Mouse (Mus musculus): ENCODE data around the gene A530084C06Rik. TPM values are rescaled to one million over a fixed set of nuclear protein-coding genes. Genes with fewer than 3 reads are reported as not detected.

The A530084C06Rik gene
- total and polyA plus RNA-seq, 2 experiments from 2014 or later, result not detected

- ATAC-seq (ENCODE audit: insufficient read depth, low read depth), result no peak
- H3K9me3 ChIP-seq (replicated peaks; ENCODE audit: control insufficient read depth, low read length), result no peaks in the 10 kb centered on the region
- no peak for TF ChIP-seq EP300 (IDR thresholded peaks at IDR 0.05; ENCODE audit: low read depth)
- TF ChIP-seq CTCF (IDR thresholded peaks at IDR 0.05; ENCODE audit: low read depth), result no peak
These were observed 19.3 kb upstream of the A530084C06Rik start for GRCm38 (mm10) chr13:31578389-31578788.

GRCm38 (mm10) chr13:31577576-31577975 lies 18.4 kb upstream of the A530084C06Rik start:
- TF ChIP-seq CTCF (IDR thresholded peaks at IDR 0.05; ENCODE audit: low read depth), result no peak
- no peak for TF ChIP-seq EP300 (IDR thresholded peaks at IDR 0.05; ENCODE audit: low read depth)
- 35% methylated on average over 6 of the region's 6 CpGs for WGBS
- no peak overlapping the region for H3K4me2 ChIP-seq (ENCODE audit: low read depth, low read length)
- H3K4me1 ChIP-seq (ENCODE audit: control insufficient read depth, insufficient read depth), result no peaks in the 10 kb centered on the region
- no peaks in the 10 kb centered on the region for H3K9me3 ChIP-seq (replicated peaks; ENCODE audit: control insufficient read depth, low read length)
- no peak overlapping the region for H3K4me3 ChIP-seq (ENCODE audit: low read depth, low read length)
- no peak for DNase-seq (ENCODE audit: low spot score)
- no peak overlapping the region for H3K9ac ChIP-seq (replicated peaks; ENCODE audit: low read depth, low read length)
- no peaks in the 10 kb centered on the region for H3K36me3 ChIP-seq (replicated peaks; ENCODE audit: control insufficient read depth, insufficient read depth, low read length)
- H3K27me3 ChIP-seq (ENCODE audit: control insufficient read depth, insufficient read depth, low read length), result peaks cover 8% of the 10 kb centered on the region; the same call in 1 of the 2 replicates
- ATAC-seq (ENCODE audit: insufficient read depth, low read depth), result no peak
- H3K27ac ChIP-seq (ENCODE audit: low read depth), result no peak overlapping the region

More at GRCm38 (mm10) chr13:31578389-31578788, 19.3 kb upstream of the A530084C06Rik start:
- Histone ChIP-seq H3K4me2 (ENCODE audit: low read depth, low read length) (no peak overlapping the region), H3K27ac (ENCODE audit: low read depth) (no peak overlapping the region), H3K9ac (replicated peaks; ENCODE audit: low read depth, low read length) (no peak overlapping the region), H3K27me3 (ENCODE audit: control insufficient read depth, insufficient read depth, low read length) (peaks cover 8% of the 10 kb centered on the region; the same call in 1 of the 2 replicates), H3K4me3 (ENCODE audit: low read depth, low read length) (no peak overlapping the region), H3K4me1 (ENCODE audit: control insufficient read depth, insufficient read depth) (no peaks in the 10 kb centered on the region), H3K36me3 (replicated peaks; ENCODE audit: control insufficient read depth, insufficient read depth, low read length) (no peaks in the 10 kb centered on the region)
- DNase-seq (ENCODE audit: low spot score), result no peak
- WGBS, result 82% methylated on average over 10 of the region's 10 CpGs

- Histone ChIP-seq H3K9ac (replicated peaks; ENCODE audit: low read depth, low read length) (no peak overlapping the region), H3K9me3 (replicated peaks; ENCODE audit: control insufficient read depth, low read length) (no peaks in the 10 kb centered on the region), H3K27me3 (ENCODE audit: control insufficient read depth, insufficient read depth, low read length) (peaks cover 8% of the 10 kb centered on the region; the same call in 1 of the 2 replicates), H3K4me2 (ENCODE audit: low read depth, low read length) (no peak overlapping the region), H3K36me3 (replicated peaks; ENCODE audit: control insufficient read depth, insufficient read depth, low read length) (no peaks in the 10 kb centered on the region), H3K4me3 (ENCODE audit: low read depth, low read length) (no peak overlapping the region), H3K4me1 (ENCODE audit: control insufficient read depth, insufficient read depth) (no peaks in the 10 kb centered on the region), H3K27ac (ENCODE audit: low read depth) (no peak overlapping the region)
- TF ChIP-seq CTCF (IDR thresholded peaks at IDR 0.05; ENCODE audit: low read depth) (no peak), EP300 (IDR thresholded peaks at IDR 0.05; ENCODE audit: low read depth) (no peak)
- 77% methylated on average over 4 of the region's 4 CpGs for WGBS
- DNase-seq (ENCODE audit: low spot score) (no peak), ATAC-seq (ENCODE audit: insufficient read depth, low read depth) (no peak)
These were observed 17.6 kb upstream of the A530084C06Rik start for GRCm38 (mm10) chr13:31576696-31577095.

- no peak for TF ChIP-seq CTCF (IDR thresholded peaks at IDR 0.05; ENCODE audit: low read depth)
- TF ChIP-seq EP300 (IDR thresholded peaks at IDR 0.05; ENCODE audit: low read depth), result no peak
- Histone ChIP-seq H3K27me3 (ENCODE audit: control insufficient read depth, insufficient read depth, low read length) (no peaks in the 10 kb centered on the region), H3K9ac (replicated peaks; ENCODE audit: low read depth, low read length) (no peak overlapping the region), H3K36me3 (replicated peaks; ENCODE audit: control insufficient read depth, insufficient read depth, low read length) (no peaks in the 10 kb centered on the region), H3K4me1 (ENCODE audit: control insufficient read depth, insufficient read depth) (no peaks in the 10 kb centered on the region), H3K27ac (ENCODE audit: low read depth) (no peak overlapping the region), H3K4me3 (ENCODE audit: low read depth, low read length) (no peak overlapping the region), H3K4me2 (ENCODE audit: low read depth, low read length) (no peak overlapping the region), H3K9me3 (replicated peaks; ENCODE audit: control insufficient read depth, low read length) (no peaks in the 10 kb centered on the region)
- 68% methylated on average over 3 of the region's 3 CpGs for WGBS
- DNase-seq (ENCODE audit: low spot score), result no peak
- ATAC-seq (ENCODE audit: insufficient read depth, low read depth), result no peak
These were observed 15.5 kb upstream of the A530084C06Rik start for GRCm38 (mm10) chr13:31574627-31575026.

- TF ChIP-seq EP300 (IDR thresholded peaks at IDR 0.05; ENCODE audit: low read depth) (no peak), CTCF (IDR thresholded peaks at IDR 0.05; ENCODE audit: low read depth) (no peak)
- no peak overlapping the region for H3K4me2 ChIP-seq (ENCODE audit: low read depth, low read length)
- ATAC-seq (ENCODE audit: insufficient read depth, low read depth), result no peak
- H3K9ac ChIP-seq (replicated peaks; ENCODE audit: low read depth, low read length), result no peak overlapping the region
- 78% methylated on average over 10 of the region's 10 CpGs for WGBS
- H3K9me3 ChIP-seq (replicated peaks; ENCODE audit: control insufficient read depth, low read length), result no peaks in the 10 kb centered on the region
- no peaks in the 10 kb centered on the region for H3K27me3 ChIP-seq (ENCODE audit: control insufficient read depth, insufficient read depth, low read length)
- no peaks in the 10 kb centered on the region for H3K4me1 ChIP-seq (ENCODE audit: control insufficient read depth, insufficient read depth)
- no peak overlapping the region for H3K27ac ChIP-seq (ENCODE audit: low read depth)
- no peak overlapping the region for H3K4me3 ChIP-seq (ENCODE audit: low read depth, low read length)
- H3K36me3 ChIP-seq (replicated peaks; ENCODE audit: control insufficient read depth, insufficient read depth, low read length), result no peaks in the 10 kb centered on the region
- no peak for DNase-seq (ENCODE audit: low spot score)
These were observed 13.8 kb upstream of the A530084C06Rik start for GRCm38 (mm10) chr13:31572806-31573508.
